Mouse (Mus musculus) G1E (cell line): ENCODE measurements at regions not wholly inside any gene's neighbourhood (a gene's known extent, or its start where the extent isn't known, plus 50 kb on each side); places are given as distances from the start of the nearest gene placed in this dataset.

Experiments used
- ATAC-seq: 2 replicates; pipeline ENCODE4 v1.8.0; 2016; ENCODE audit warnings: mild to moderate bottlenecking; ENCODE audit not compliant: insufficient number of reproducible peaks, poor library complexity, low FRiP score, severe bottlenecking; ENCODE audit errors: extremely low read depth
- DNase-seq: peaks from one replicate; pipeline ENCODE4 v3.0.0; 2012; ENCODE audit warnings: low spot score
- H3K27me3 ChIP-seq: 2 replicates; pipeline ENCODE4 v1.6.1; 2012; ENCODE audit warnings: mild to moderate bottlenecking, low read length, inconsistent platforms; ENCODE audit not compliant: insufficient read depth
- H3K36me3 ChIP-seq: replicated peaks from 2 replicates; pipeline ENCODE3; 2012; ENCODE audit warnings: mild to moderate bottlenecking, inconsistent platforms
- H3K4me1 ChIP-seq: 2 replicates; pipeline ENCODE4 v1.6.1; 2012; ENCODE audit warnings: low read depth, low read length, inconsistent platforms, mixed read lengths; ENCODE audit not compliant: insufficient read depth
- H3K4me3 ChIP-seq: 2 replicates; pipeline ENCODE4 v1.5.1; 2012; ENCODE audit warnings: low read depth, mild to moderate bottlenecking, inconsistent platforms, low read length, moderate library complexity, mixed read lengths
- H3K9me3 ChIP-seq: replicated peaks from 2 replicates; pipeline ENCODE4 v1.6.1; 2012; ENCODE audit warnings: inconsistent platforms
- CTCF ChIP-seq: IDR thresholded peaks from 2 replicates; pipeline ENCODE4 v1.5.1; 2012; ENCODE audit warnings: low read depth, low read length, inconsistent platforms, mixed read lengths
- GATA1 ChIP-seq: IDR thresholded peaks from 2 replicates; pipeline ENCODE4 v1.6.1; 2012; ENCODE audit warnings: borderline replicate concordance, low read length, inconsistent platforms, mixed read lengths
- GATA2 ChIP-seq: IDR thresholded peaks from 2 replicates; pipeline ENCODE4 v1.6.1; 2012; ENCODE audit warnings: low read depth, low read length, inconsistent platforms, borderline replicate concordance
- POLR2AphosphoS5 ChIP-seq: IDR thresholded peaks from 2 replicates; pipeline ENCODE4 v1.6.1; 2012; ENCODE audit warnings: low read depth, low read length, inconsistent platforms; ENCODE audit not compliant: insufficient replicate concordance
- TAL1 ChIP-seq: conservative IDR thresholded peaks from 2 replicates; pipeline ENCODE4 v1.6.1; 2012; ENCODE audit warnings: low read depth, low read length, inconsistent platforms, mixed read lengths

DNA sequence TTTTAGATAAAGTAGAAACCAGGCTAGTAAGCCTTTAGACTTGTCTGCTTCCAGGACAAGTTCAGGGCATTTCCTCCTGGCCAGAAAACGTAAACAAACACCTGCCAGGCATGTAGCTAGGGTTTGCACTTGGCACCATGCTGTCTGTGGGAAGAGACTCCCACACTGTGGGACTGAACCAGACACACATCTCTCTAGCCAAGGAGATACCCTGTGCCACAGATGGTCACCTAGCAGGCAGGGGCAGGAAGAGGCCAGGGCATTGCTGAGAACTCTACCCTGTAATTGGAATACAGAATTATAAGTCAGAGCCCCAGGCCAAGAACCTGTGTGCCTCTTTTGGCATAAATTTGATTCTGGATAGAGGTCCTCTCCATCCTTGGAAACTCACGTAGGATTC is 858.7 kb upstream of the A1bg start:
- no peaks in the 10 kb centered on the region for H3K9me3 ChIP-seq
- ATAC-seq (no peak), DNase-seq (no peak)
- H3K4me3 ChIP-seq = no peak overlapping the region
- 0 out of 2 replicates have a peak, but pooled peaks cover 6% of the 10 kb centered on the region for H3K27me3 ChIP-seq
- TF ChIP-seq CTCF = no peak
- TF ChIP-seq TAL1 = no peak
- TF ChIP-seq POLR2AphosphoS5 = no peak
- no peak for TF ChIP-seq GATA2
- no peak for TF ChIP-seq GATA1
- H3K36me3 ChIP-seq = no peaks in the 10 kb centered on the region
- no peaks in the 10 kb centered on the region for H3K4me1 ChIP-seq

DNA sequence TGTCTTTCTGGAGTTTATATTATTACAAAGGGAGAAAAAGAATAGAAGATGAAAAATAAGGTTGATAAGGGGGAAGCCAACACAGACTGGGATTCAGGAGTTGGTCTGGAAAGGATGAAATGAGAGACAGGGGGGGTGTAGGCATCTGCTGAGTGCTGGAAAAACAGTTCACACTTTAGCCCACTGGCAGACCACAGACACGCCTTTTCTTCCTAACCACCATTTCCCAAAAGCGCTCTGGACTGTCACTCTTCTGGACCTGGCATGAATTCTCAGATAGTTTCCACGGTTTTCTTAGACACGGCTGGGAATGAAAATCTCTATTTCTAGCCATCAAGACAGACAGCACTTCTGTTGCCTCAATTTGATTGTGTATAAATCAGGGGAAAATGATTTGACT is 850.2 kb upstream of the A1bg start:
- ATAC-seq = no peak
- no peaks in the 10 kb centered on the region for H3K4me1 ChIP-seq
- H3K9me3 ChIP-seq = no peaks in the 10 kb centered on the region
- H3K36me3 ChIP-seq = no peaks in the 10 kb centered on the region
- no peak for DNase-seq
- TF ChIP-seq CTCF = no peak
- no peak for TF ChIP-seq TAL1
- no peak for TF ChIP-seq GATA2
- TF ChIP-seq POLR2AphosphoS5 = no peak
- no peak for TF ChIP-seq GATA1
- H3K27me3 ChIP-seq = no peaks in the 10 kb centered on the region; the same call in 1 of the 2 replicates
- H3K4me3 ChIP-seq = no peak overlapping the region

GRCm38 (mm10) chr15:61770721-61771542 is 848.1 kb upstream of the A1bg start:
- TF ChIP-seq GATA2 (no peak), GATA1 (no peak), POLR2AphosphoS5 (no peak), CTCF (no peak), TAL1 (no peak)
- no peaks in the 10 kb centered on the region for H3K36me3 ChIP-seq
- no peak overlapping the region for H3K4me3 ChIP-seq
- DNase-seq (no peak), ATAC-seq (no peak)
- H3K9me3 ChIP-seq = no peaks in the 10 kb centered on the region
- H3K4me1 ChIP-seq = no peaks in the 10 kb centered on the region
- no peaks in the 10 kb centered on the region; the same call in 1 of the 2 replicates for H3K27me3 ChIP-seq

- DNase-seq = no peak
- no peak for ATAC-seq
- Histone ChIP-seq H3K27me3 (no peaks in the 10 kb centered on the region), H3K9me3 (no peaks in the 10 kb centered on the region), H3K36me3 (no peaks in the 10 kb centered on the region), H3K4me3 (no peak overlapping the region), H3K4me1 (no peaks in the 10 kb centered on the region)
- TF ChIP-seq TAL1 = no peak
- no peak for TF ChIP-seq GATA1
- TF ChIP-seq GATA2 = no peak
- TF ChIP-seq CTCF = no peak
- no peak for TF ChIP-seq POLR2AphosphoS5
These were observed 843.8 kb upstream of the A1bg start for GRCm38 (mm10) chr15:61766544-61767094.

DNA sequence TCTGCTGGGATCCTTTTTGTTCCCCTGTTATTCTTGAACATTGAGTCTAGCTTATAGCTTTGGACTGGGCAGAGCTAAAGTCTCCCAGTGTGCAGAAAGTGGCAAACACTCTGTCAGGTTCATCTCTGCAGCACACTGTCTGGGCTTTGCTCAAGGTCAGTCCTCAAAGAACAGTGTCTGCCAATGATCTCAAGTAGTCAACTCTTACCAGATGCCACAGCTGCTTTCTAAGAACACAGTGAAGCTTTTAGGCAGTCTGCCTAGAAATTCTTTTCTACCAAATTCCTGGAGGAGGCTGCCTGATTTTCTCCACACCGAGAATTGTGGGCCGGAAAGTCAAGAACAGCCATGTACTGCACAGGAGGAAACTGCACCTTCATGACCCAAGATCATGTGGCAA is 831.0 kb upstream of the A1bg start:
- H3K9me3 ChIP-seq = no peaks in the 10 kb centered on the region
- DNase-seq = no peak
- TF ChIP-seq GATA1 (no peak), POLR2AphosphoS5 (no peak), GATA2 (no peak), CTCF (no peak), TAL1 (no peak)
- H3K4me1 ChIP-seq = no peaks in the 10 kb centered on the region
- H3K27me3 ChIP-seq = no peaks in the 10 kb centered on the region
- no peak overlapping the region for H3K4me3 ChIP-seq
- no peaks in the 10 kb centered on the region for H3K36me3 ChIP-seq
- ATAC-seq = no peak

DNA sequence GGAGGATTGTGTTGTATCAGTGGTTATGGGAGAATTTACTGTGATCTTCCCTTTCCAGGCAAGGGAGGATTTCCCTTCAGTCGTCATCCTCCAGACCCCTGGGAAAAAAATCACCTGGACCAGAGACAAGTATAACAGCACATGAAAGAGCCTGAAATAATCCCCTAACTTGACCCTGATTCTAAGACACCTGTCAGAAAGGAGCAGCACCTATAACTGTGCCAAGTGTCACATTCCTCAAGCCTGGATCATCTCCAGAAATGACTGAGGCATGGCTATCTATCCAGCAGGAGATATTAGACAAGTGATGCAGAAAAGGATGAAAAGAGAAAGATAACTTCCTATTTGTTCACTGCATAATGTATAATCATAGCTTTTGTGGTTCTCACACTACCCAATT is 800.9 kb upstream of the A1bg start:
- H3K4me3 ChIP-seq = no peak overlapping the region
- DNase-seq (no peak), ATAC-seq (no peak)
- no peaks in the 10 kb centered on the region for H3K4me1 ChIP-seq
- no peak for TF ChIP-seq POLR2AphosphoS5
- no peak for TF ChIP-seq GATA2
- TF ChIP-seq GATA1 = no peak
- no peak for TF ChIP-seq CTCF
- TF ChIP-seq TAL1 = no peak
- H3K36me3 ChIP-seq = no peaks in the 10 kb centered on the region
- no peaks in the 10 kb centered on the region for H3K27me3 ChIP-seq
- no peaks in the 10 kb centered on the region for H3K9me3 ChIP-seq
